Mouse (Mus musculus) regulatory T cell (primary cell): ENCODE data around the gene Gm48552.

Experiments
- in situ Hi-C: fragments of 300-600 bp; cut with MboI, MseI; formaldehyde crosslinking; loops from one replicate; pipeline ENCODE4 v1.15.1; 2025; ENCODE audit warnings: high pct_unique_total_duplicates

Gm48552 gene

DNA sequence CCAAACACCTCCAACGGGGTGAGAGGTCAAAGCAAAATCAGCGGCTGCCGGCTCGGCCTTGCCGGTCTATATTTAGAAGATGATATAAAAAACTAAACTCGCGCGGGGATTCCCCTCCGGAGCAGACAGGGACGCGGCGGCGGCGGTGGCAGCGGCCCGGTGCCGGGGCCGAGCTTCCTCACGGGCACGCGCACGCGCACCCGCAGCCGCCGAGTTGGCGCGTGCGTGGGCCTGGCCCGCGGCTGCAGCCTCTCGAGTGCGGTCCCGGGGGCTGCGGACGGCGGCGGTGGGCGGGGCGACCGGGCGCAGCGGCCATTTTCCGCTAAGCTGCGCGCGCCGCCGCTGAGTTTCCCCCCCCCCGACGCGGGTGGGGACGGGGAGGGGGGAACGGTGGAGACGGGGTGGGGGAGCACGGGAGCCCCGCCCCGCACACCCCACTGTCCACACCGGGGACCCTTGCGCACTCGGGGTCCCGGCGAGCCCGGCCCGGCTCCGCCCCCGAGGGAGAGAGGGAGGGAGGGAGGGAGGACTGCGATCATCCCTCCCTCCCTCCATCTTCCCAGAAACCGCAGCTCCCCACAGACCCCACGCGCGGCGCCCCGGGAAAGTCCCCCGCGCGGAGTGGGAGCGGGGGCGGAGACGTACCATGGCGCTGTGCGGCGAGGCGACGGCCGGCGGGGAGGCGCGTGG, 41.5 kb downstream of the Gm48552 start:
- in situ Hi-C loops = no loop called here

GRCm38 (mm10) chr10:81430831-81431525, 42.2 kb downstream of the Gm48552 start:
- in situ Hi-C loops = no loop called here

DNA sequence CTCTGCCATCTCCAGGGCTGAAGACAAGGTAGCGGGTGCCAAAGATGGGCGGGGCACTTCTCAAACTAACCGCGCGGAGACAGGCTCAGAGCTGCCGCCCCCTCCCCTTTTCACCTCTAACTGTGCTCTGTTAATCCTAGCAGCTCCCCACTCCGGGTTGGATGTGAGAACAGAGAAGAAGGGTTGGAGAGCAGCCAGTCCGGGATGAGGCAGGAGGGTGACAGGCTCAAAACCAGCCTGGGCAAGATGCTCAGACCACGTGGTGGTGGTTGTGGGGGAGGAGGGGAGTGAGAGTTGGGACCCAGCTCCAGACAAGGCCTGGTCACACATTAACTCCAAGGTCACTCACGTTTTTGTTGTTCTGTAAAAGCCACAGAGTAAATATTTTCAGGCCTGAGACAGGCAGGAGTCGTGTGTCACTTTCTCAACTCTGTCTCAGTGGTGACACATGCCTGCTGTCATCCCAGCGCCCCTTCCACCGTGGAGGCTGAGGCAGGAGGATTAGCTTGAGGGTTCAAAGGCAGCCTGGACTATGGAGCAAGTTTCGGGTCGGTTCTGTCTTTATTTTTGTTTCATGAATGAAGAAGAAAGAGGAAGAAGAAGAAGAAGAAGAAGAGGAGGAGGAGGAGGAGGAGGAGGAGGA, 42.8 kb downstream of the Gm48552 start:
- in situ Hi-C loops = no loop called here

- in situ Hi-C loops = no loop called here
These were observed 43.5 kb downstream of the Gm48552 start for GRCm38 (mm10) chr10:81432169-81432867.

GRCm38 (mm10) chr10:81432868-81433262, 44.1 kb downstream of the Gm48552 start:
- in situ Hi-C loops = no loop called here

GRCm38 (mm10) chr10:81433541-81434289, 44.9 kb downstream of the Gm48552 start:
- in situ Hi-C loops = no loop called here

DNA sequence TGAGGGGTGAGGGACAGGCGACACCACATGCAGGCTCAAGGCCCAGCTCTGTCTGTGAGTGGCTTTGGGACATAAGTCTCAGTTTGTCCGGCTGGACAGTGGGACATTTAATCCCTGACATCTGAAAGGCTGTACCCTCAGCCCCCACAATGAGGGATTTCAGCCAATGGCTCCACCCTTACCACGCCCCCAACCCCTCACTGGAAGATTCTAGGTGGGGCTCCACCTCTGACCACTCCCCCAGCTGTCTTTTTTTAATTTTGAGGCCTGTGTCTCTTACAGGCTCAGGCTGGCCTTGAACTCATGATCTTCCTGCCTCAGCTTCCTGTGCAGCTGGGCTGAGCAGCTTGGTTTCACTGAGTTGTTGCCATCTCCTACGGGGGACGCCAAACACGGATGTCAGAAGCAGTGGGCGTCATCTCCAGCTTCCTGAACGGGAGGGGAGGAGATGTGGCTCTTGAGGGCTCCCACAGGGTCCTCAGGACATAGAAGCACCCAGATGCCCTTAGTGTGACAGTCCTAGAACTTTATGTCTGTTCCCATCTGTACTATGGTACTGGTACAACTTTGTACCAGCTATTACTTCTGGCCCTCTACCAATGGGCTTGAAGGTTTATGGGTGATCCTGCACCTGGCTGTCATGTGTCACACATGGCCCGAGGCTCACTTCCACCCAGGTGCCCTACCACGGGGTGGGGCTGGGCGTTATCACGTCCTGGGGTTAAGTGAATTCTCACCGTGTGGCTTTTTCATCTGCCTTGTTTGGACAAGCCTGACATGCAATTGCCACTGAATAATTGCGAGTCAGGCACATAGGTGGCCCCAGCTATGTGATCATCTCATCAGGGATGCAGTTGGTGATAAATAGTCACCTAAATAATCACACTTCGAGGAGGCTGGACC, 45.8 kb downstream of the Gm48552 start:
- in situ Hi-C loops = no loop called here

GRCm38 (mm10) chr10:81435436-81435835, 46.6 kb downstream of the Gm48552 start:
- in situ Hi-C loops = no loop called here
